Mouse (Mus musculus) fibroblast of lung, adult 2 months (primary cell): Measurements from ENCODE around the gene Larp4b.
A peak's percentile ranks its signal among the peaks of the same experiment; 100 is the strongest.

Experiments
- DNase-seq: peaks from one replicate; pipeline ENCODE4 v3.0.0-alpha.2; 2011; ENCODE audit warnings: low read depth

Gene Larp4b

GRCm38 (mm10) chr13:9180221-9180620, 86.5 kb downstream of the Larp4b start:
- DNase-seq, result no peak

DNA sequence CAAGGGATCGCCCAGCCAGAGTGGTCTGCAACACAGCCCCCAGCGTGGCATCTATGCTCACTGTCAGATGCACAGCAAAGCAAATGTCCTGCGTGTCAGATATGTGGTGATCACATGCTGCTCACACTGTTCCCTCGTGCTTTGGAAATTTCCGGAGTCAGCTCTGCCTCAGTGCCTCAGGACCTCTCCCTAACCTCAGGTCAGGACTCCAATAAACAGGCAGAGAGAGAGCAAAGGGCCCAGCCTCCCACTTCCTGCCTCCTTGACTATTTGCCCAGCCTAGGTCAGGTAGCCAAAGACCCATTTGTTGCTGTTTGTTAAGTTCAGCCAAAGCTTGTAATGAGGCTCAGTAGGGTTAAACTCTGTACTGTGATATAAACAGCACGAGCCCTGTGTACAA, 87.4 kb downstream of the Larp4b start:
- no peak for DNase-seq

DNA sequence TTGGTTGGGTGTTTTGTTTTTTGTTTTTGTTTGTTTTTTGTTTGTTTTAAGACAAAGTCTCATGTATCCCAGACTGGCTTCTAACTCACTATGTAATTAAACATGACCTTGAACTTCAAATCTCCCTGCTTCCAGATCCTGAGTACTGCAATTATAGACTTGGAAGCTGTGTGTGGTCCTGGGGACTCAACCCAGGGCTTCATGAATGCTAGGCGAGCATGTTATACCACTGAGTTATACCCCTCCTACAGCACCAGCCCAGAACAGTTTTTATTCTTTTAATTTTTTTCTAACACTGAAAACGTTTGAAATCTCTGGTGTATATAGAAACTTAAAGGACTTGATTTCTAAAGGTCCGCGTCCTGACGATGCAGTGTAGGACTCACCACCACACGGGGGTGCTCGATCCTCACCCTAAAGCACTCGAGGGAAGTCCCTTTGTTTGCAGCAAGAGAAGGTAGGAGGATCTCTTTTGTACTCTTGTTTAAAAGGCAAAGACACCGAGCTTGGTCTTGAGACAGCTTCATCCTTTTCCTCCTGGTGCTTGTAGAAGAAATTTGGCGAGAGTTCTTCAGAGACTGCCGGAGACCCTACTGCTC, 88.1 kb downstream of the Larp4b start:
- peak; percentile 53 for DNase-seq

DNA sequence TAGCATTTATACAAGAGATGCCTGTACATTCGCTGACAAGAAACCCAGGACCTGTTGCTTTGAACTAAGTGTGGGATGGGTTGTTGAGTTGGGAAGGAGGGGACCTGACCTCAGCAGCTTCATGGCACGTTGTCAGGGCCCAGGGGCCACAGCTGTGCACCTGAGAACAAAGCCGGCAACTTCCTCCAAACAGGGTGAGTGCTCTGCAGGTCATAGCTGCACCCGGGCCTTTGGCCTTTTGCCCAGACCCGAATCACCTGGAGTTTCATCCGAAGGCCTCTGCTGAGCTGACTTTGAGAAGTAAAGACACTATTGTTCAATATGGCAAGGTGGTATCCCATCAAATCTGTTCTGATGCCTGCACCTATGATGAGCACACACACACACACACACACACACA, 90.6 kb downstream of the Larp4b start:
- no peak for DNase-seq

- DNase-seq, result no peak
Measured at GRCm38 (mm10) chr13:9184716-9185115, 91.0 kb downstream of the Larp4b start.

DNA sequence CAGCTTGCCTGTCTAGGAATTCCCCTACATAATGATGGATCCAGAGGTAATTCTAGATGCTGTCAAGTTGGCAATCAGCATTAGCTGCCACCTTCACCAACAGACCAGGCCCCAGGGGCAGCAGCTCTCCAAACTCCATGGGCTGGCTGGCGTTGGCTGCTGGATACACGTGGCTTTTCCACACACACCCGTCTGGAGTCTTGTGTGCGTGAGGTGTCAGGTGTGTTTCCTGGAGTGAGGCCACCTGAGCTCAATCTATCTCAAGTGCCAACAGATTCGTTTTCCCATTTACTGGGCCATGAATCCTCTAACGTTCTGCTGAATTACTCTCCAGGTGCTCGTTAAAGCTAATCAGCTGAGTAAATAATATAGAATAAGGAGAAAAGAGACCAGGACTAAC, 93.5 kb downstream of the Larp4b start:
- DNase-seq, result no peak

GRCm38 (mm10) chr13:9187566-9188530, 94.2 kb downstream of the Larp4b start:
- DNase-seq, result no peak

GRCm38 (mm10) chr13:9189481-9189880, 95.8 kb downstream of the Larp4b start:
- no peak for DNase-seq

- peak; percentile 94 for DNase-seq
Measured at GRCm38 (mm10) chr13:9191172-9192140, 97.8 kb downstream of the Larp4b start.

- DNase-seq, result no peak
Measured at GRCm38 (mm10) chr13:9192797-9193330, 99.2 kb downstream of the Larp4b start.

- no peak for DNase-seq
Measured at GRCm38 (mm10) chr13:9194656-9195055, 101.0 kb downstream of the Larp4b start.

DNA sequence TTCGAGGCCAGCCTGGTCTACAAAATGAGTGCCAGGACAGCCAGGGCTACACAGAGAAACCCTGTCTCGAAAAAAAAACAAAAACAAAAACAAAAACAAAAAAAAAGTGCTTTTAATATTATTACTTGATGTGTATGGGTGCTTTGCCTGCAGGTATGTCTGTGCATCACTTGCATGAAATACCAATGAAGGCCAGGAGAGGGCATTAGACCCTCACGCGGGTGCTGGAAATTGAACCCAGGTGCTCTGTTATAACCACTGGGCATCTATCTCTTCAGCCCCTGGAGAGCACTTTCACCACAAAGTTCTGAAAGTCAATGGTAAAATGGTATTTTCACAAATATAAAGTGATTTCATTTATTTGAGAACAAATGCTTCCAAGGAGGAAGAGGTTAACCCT, 101.9 kb downstream of the Larp4b start:
- DNase-seq, result no peak

DNA sequence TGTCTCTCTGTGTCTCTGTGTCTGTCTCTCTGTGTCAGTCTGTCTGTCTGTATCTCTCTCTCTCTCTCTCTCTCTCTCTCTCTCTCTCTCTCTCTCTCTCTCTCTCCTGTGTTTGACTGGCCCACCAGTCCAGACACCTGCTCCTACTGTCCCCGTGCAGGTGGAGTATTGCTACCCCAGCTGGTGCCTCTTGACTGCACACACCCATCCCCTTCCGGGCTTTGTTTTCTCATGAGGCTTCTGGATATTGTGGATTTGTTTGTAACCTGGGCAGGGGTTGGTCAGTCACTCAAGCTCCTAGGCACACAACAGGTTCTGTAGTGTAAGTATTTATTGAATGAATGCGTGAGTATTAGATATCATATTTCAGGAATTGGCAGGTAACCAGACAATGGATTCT, 104.4 kb downstream of the Larp4b start:
- no peak for DNase-seq

DNA sequence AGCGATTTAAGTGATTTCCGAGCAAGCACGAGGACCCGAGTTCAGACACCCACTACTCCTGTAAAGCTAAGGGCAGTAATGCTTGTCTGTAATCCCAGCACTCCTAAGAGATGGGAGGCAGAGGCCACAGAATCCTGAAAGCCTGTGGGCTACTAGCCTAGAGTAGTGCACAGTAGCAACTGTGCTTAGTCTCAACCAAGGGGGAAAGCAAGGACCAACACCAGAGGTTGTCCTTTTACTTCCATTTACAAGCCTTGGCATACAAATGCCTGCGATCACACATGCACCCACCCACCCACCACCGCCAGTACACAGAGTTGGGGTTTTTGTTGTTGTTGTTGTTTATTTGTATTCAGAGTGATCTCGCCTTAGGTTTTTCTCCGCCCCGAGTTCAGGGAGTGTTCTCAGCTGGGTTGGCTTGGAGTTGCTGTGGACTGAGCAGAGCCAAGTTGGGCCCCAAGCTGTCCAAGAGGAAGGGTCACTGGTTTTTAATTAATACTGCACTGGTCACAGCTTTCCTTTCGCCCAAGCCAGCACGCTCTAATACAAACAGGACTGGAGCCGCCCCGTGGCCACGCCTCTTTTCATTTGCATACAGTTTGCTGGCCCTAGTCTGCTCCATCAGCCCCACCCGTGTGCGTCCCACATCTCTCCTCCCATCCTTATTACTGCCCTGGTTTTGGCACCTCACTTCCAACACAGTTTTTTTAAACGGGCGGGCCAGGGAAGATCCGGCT, 105.2 kb downstream of the Larp4b start:
- DNase-seq, result no peak

DNA sequence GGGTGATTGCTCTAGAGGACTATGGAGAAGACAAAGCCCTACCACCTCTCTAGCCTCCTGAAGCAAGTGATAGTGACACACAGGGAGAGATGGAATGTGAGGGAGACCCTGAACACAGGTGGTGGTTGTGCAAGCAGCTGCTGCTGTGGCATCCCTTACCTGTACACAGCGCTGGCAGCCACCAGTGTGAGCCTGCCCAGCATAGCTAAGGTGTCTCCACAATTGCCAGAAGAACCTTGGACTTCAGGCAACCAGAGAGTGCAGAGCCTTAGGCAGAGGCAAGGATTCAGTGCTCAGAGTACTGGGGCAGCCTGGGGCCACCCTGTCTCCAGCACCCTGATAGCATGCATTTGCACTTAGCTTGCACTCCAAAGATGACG, 105.8 kb downstream of the Larp4b start:
- no peak for DNase-seq

DNA sequence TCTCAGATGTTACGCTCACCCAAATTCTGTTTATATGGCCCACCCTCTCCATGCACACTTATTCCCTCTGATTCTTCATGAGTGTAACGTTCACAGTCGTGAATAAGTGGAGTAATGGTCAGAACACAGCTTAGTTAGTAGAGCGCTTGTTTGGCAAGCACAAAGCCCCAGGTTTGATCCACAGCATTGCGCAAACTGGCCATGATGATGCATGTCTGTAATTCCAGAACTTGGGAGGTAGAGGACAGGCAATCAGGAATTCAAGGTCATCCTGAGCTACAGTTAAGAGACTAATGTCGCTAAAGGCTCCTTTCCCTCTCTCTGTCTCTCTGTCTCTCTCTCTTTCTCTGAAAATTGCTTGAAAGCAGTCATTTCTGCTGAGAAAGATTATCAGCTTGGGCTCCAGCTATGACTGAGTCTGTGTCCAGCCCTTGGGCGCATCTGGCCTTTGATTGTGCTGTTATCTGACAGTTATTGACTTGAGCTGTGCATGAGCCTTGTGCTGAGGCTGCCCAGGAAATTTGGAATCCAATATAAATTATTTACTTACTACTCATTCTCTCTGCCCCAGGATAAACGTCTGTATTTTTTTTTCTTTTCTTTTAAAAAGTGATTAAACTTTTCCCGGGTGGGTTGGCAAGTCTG, 129.2 kb downstream of the Larp4b start:
- DNase-seq, result no peak
